Mouse (Mus musculus) limb, embryonic 14.5 days (tissue): ENCODE data around the gene Oas1e. TPM values are rescaled to one million over a fixed set of nuclear protein-coding genes. Genes with fewer than 3 reads are reported as not detected.
"Not testable (repeated sequence)": the region's sequence is repeated elsewhere in the genome, so short reads cannot be mapped to it uniquely, and the experiment has no call there.

ENCODE experiments used
- ATAC-seq: fragments of 200-750 bp; cut with Nextera tagmentation; 2 replicates; pipeline ENCODE4 v1.8.0; 2017; ENCODE audit warnings: low read depth, moderate number of reproducible peaks, moderate TSS enrichment; ENCODE audit not compliant: low FRiP score
- DNase-seq: peaks from one replicate; pipeline ENCODE4 v3.0.0-alpha.2; 2015; ENCODE audit warnings: low spot score
- H3K27ac ChIP-seq: fragments of 300-500 bp; sonication (generic); replicated peaks from 2 replicates; pipeline ENCODE4 v1.5.1; 2014; ENCODE audit warnings: low read depth, mild to moderate bottlenecking, low read length, moderate library complexity, mixed read lengths
- H3K27me3 ChIP-seq: fragments of 300-500 bp; sonication (generic); 2 replicates; pipeline ENCODE4 v1.6.1; 2014; ENCODE audit warnings: low read length, mixed read lengths; ENCODE audit not compliant: control insufficient read depth, insufficient read depth
- H3K36me3 ChIP-seq: fragments of 300-500 bp; sonication (generic); 2 replicates; pipeline ENCODE4 v1.6.1; 2014; ENCODE audit warnings: mild to moderate bottlenecking, low read length, moderate library complexity, mixed read lengths; ENCODE audit not compliant: control insufficient read depth, insufficient read depth
- H3K4me1 ChIP-seq: fragments of 300-500 bp; sonication (generic); 2 replicates; pipeline ENCODE4 v1.6.1; 2014; ENCODE audit warnings: antibody characterized with exemption, low read length, mixed read lengths; ENCODE audit not compliant: control insufficient read depth, insufficient read depth
- H3K4me2 ChIP-seq: fragments of 300-500 bp; sonication (generic); replicated peaks from 2 replicates; pipeline ENCODE4 v1.6.1; 2014; ENCODE audit warnings: low read depth, mild to moderate bottlenecking, low read length, moderate library complexity; ENCODE audit not compliant: severe bottlenecking
- H3K4me3 ChIP-seq: fragments of 300-500 bp; sonication (generic); replicated peaks from 2 replicates; pipeline ENCODE4 v1.5.1; 2014; ENCODE audit warnings: low read length
- H3K9ac ChIP-seq: fragments of 300-500 bp; sonication (generic); 2 replicates; pipeline ENCODE4 v1.6.1; 2014; ENCODE audit warnings: mild to moderate bottlenecking, low read depth, low read length, moderate library complexity; ENCODE audit not compliant: severe bottlenecking
- H3K9me3 ChIP-seq: fragments of 300-500 bp; sonication (generic); 2 replicates; pipeline ENCODE4 v1.6.1; 2016; ENCODE audit warnings: low read length; ENCODE audit not compliant: control insufficient read depth
- POLR2A ChIP-seq: fragments of 200-500 bp; IDR thresholded peaks from 2 replicates; pipeline ENCODE4 v1.8.0; 2012; ENCODE audit warnings: inconsistent platforms, mild to moderate bottlenecking, moderate library complexity, borderline replicate concordance; ENCODE audit not compliant: insufficient read depth, insufficient read length; ENCODE audit errors: extremely low read depth
- WGBS: fragments of 180-500 bp; shearing (Covaris S2); extraction: QIAGEN DNeasy Blood & Tissue Kit; methylation state at CpG from one replicate; pipeline ENCODE4 v1.1.7; 2014; 5-methylcytosine and 5-hydroxymethylcytosine counted together
- polyA plus RNA-seq, 2 experiments: library from polyadenylated mRNA; depleted of rRNA in 1 of 2; stranded (reverse) in 1 of 2; unstranded in 1 of 2; fragments of >200 nt; fragmentation: Nextera tagmentation in 1 of 2; extraction: Ambion mirVana in 1 of 2; gene quantifications; 2 replicates each; pipeline versions ENCODE4 v1.2.1 to v1.2.3; 2012 to 2014

The Oas1e gene
- polyA plus RNA-seq, 2 experiments, result not detected

- Histone ChIP-seq H3K9ac (no peak overlapping the region), H3K9me3 (no peaks in the 10 kb centered on the region), H3K4me1 (no peaks in the 10 kb centered on the region), H3K4me3 (no peak overlapping the region), H3K27ac (no peak overlapping the region), H3K36me3 (no peaks in the 10 kb centered on the region), H3K4me2 (no peak overlapping the region), H3K27me3 (no peaks in the 10 kb centered on the region)
- peak; percentile 9 for DNase-seq
- TF ChIP-seq POLR2A, result no peak
- ATAC-seq, result no peak
- 67% methylated on average over 1 of the region's 1 CpGs for WGBS
Observed at GRCm38 (mm10) chr5:120806458-120806857, 11.1 kb upstream of the Oas1e start.

DNA sequence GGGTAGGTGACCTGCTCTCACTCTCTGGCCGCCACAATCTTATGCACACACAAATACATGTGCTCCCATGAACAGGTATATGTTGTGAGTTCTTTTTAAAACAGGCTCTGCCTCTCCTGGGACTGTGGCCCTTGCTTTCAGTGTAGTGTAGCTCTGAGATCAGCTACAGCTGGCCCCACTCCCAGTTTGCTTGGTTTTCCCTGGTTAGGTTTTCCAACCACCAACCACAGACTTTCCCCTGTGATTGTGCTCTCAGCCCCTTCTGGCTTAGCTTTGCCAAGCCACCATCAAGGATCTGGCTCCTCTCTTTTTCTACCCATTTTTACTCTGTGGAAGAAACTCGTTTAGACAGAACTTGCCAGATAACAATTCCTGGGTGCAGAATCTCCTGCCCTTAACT lies 8.3 kb upstream of the Oas1e start:
- TF ChIP-seq POLR2A, result no peak
- WGBS, result 66% methylated on average over 2 of the region's 2 CpGs
- Histone ChIP-seq H3K9ac (no peak overlapping the region), H3K27ac (no peak overlapping the region), H3K9me3 (no peaks in the 10 kb centered on the region), H3K4me3 (no peak overlapping the region), H3K36me3 (no peaks in the 10 kb centered on the region), H3K27me3 (no peaks in the 10 kb centered on the region), H3K4me2 (no peak overlapping the region), H3K4me1 (no peaks in the 10 kb centered on the region)
- no peak for ATAC-seq
- DNase-seq, result peak; percentile 39

DNA sequence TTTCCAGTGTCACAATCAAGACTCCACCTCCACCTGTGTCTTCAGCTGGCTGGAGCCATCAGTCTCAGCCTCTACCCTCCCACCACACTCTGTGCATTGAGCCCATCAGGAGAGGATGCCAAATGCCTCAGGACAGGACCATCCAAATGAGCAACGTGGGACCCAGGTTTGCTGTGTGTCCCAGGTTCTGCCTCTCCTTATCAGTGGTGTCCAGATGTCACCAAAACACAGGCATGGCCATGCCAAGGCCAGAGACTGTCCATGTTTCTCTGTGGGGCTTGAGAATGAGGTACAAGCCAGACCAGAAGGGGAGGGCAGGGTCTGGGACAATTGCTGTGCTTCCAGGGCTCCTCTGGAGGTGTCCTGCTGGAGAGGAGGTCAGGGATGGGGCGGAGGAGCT lies 3.6 kb upstream of the Oas1e start:
- H3K27me3 ChIP-seq, DNase-seq, H3K36me3 ChIP-seq, H3K4me2 ChIP-seq, H3K9me3 ChIP-seq, H3K4me1 ChIP-seq, H3K9ac ChIP-seq, H3K27ac ChIP-seq, ATAC-seq, H3K4me3 ChIP-seq: not testable (repeated sequence)
- 89% methylated on average over 2 of the region's 2 CpGs for WGBS

DNA sequence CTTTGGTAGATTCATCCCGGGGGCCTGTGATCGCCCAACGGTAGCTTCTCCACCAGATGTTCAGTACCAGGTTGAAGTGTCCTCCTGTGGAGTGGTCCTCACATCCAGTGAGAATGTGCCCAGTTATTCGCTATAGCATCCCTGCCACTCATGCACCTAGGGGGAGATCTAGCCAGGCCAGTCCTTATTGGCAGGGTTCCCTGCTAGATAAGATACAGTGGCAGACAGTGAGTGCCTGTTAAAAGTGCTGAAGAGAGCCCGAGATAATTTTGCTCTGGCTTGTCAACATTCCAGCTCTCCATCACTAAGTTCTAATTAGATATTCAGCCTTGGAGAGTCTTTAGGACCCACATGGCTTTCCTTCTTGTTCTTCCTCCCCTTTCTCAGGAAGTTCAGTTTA lies 2.8 kb upstream of the Oas1e start:
- H3K9me3 ChIP-seq, H3K36me3 ChIP-seq, H3K4me3 ChIP-seq, H3K4me2 ChIP-seq, H3K4me1 ChIP-seq, H3K9ac ChIP-seq, H3K27ac ChIP-seq, H3K27me3 ChIP-seq, ATAC-seq, DNase-seq: not testable (repeated sequence)
- WGBS, result 74% methylated on average over 5 of the region's 5 CpGs

GRCm38 (mm10) chr5:120793043-120793442 lies 2.3 kb downstream of the Oas1e start:
- ATAC-seq (no peak), DNase-seq (peak; percentile 32)
- Histone ChIP-seq H3K4me3 (no peak overlapping the region), H3K27me3 (no peaks in the 10 kb centered on the region), H3K4me1 (no peaks in the 10 kb centered on the region), H3K36me3 (no peaks in the 10 kb centered on the region), H3K9ac (no peak overlapping the region), H3K4me2 (no peak overlapping the region), H3K27ac (no peak overlapping the region), H3K9me3 (no peaks in the 10 kb centered on the region)
- TF ChIP-seq POLR2A, result no peak
- WGBS, result 40% methylated on average over 2 of the region's 2 CpGs

DNA sequence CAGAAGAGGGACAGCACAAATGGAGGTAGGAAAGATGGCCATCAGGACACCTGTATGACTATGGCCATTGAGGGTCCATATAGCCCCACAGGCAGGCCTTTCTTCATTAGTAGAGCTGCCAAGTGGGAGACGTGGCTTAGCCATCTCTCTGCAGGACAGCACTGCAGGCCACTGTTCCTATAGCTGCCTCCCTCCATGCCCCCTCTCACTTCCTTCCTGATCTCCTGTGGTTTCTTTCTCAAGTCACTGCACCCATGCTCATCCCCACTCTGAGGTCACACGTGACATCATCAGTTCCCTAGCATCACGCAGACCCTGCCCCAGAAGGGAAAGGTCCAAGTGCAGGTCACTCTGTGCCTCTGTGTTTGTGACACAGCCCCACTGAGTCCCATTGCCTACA lies 8.3 kb downstream of the Oas1e start:
- 62% methylated on average over 3 of the region's 3 CpGs for WGBS
- H3K27me3 ChIP-seq, result no peaks in the 10 kb centered on the region
- H3K4me1 ChIP-seq, result no peaks in the 10 kb centered on the region
- no peak for TF ChIP-seq POLR2A
- H3K27ac ChIP-seq, result no peak overlapping the region
- H3K9me3 ChIP-seq, result no peaks in the 10 kb centered on the region
- H3K36me3 ChIP-seq, result no peaks in the 10 kb centered on the region
- H3K4me3 ChIP-seq, result no peak overlapping the region
- H3K4me2 ChIP-seq, result no peak overlapping the region
- DNase-seq (no peak), ATAC-seq (no peak)
- H3K9ac ChIP-seq, result no peak overlapping the region
